Mouse (Mus musculus) thymus, adult 2 months (tissue): ENCODE data around the gene Lars2.

Source experiments
- CTCF ChIP-seq: fragments of 200-500 bp; IDR thresholded peaks from 2 replicates; pipeline ENCODE4 v1.5.1; 2012; ENCODE audit warnings: mild to moderate bottlenecking, control low read depth, low read length, moderate library complexity, borderline replicate concordance; ENCODE audit not compliant: control insufficient read depth, poor library complexity, insufficient read depth; ENCODE audit errors: extremely low read depth
- POLR2A ChIP-seq: fragments of 200-500 bp; IDR thresholded peaks from 2 replicates; pipeline ENCODE4 v1.6.1; 2012; ENCODE audit warnings: mild to moderate bottlenecking, low read length, control low read depth, moderate library complexity; ENCODE audit not compliant: control insufficient read depth, poor library complexity, insufficient read depth; ENCODE audit errors: extremely low read depth

GRCm38 (mm10) chr9:123483598-123483997 lies 116.9 kb downstream of the Lars2 start:
- no peak for TF ChIP-seq POLR2A
- TF ChIP-seq CTCF, result no peak
